Mouse (Mus musculus) lung, embryonic 16.5 days (tissue): Measurements from ENCODE around the gene Dvl3. TPM values are rescaled to one million over a fixed set of nuclear protein-coding genes. Genes with fewer than 3 reads are reported as not detected.

Source experiments
- ATAC-seq: fragments of 200-750 bp; cut with Nextera tagmentation; 2 replicates; pipeline ENCODE4 v1.8.0; 2017; ENCODE audit warnings: low read depth, mild to moderate bottlenecking, moderate library complexity
- H3K27ac ChIP-seq: fragments of 300-500 bp; sonication (generic); 2 replicates; pipeline ENCODE4 v1.5.1; 2014; ENCODE audit warnings: mild to moderate bottlenecking, control low read depth, low read length
- H3K27me3 ChIP-seq: fragments of 300-500 bp; sonication (generic); 2 replicates; pipeline ENCODE4 v1.6.1; 2014; ENCODE audit warnings: low read depth, low read length, mixed read lengths; ENCODE audit not compliant: control insufficient read depth, insufficient read depth
- H3K36me3 ChIP-seq: fragments of 300-500 bp; sonication (generic); 2 replicates; pipeline ENCODE4 v1.6.1; 2014; ENCODE audit warnings: low read length; ENCODE audit not compliant: control insufficient read depth, insufficient read depth
- H3K4me1 ChIP-seq: fragments of 300-500 bp; sonication (generic); replicated peaks from 2 replicates; pipeline ENCODE4 v1.6.1; 2014; ENCODE audit warnings: low read length, mixed read lengths; ENCODE audit not compliant: control insufficient read depth, insufficient read depth
- H3K4me2 ChIP-seq: fragments of 300-500 bp; sonication (generic); 2 replicates; pipeline ENCODE4 v1.6.1; 2014; ENCODE audit warnings: low read depth, low read length, control low read depth
- H3K4me3 ChIP-seq: fragments of 300-500 bp; sonication (generic); 2 replicates; pipeline ENCODE4 v1.5.1; 2014; ENCODE audit warnings: mild to moderate bottlenecking, low read length, control low read depth
- H3K9ac ChIP-seq: fragments of 300-500 bp; sonication (generic); 2 replicates; pipeline ENCODE4 v1.6.1; 2014; ENCODE audit warnings: low read length, control low read depth
- H3K9me3 ChIP-seq: fragments of 300-500 bp; sonication (generic); 2 replicates; pipeline ENCODE4 v1.6.1; 2016; ENCODE audit warnings: low read length; ENCODE audit not compliant: control insufficient read depth
- WGBS: fragments of 180-500 bp; shearing (Covaris S2); extraction: QIAGEN DNeasy Blood & Tissue Kit; methylation state at CpG from one replicate; pipeline ENCODE4 v1.1.7; 2014; 5-methylcytosine and 5-hydroxymethylcytosine counted together
- polyA plus RNA-seq: library from polyadenylated mRNA; unstranded; fragments of >200 nt; fragmentation: Nextera tagmentation; extraction: Ambion mirVana; gene quantifications from 2 replicates; pipeline ENCODE4 v1.2.1, GENCODE M21; 2015

Dvl3 gene
- 17.4 and 19.9 TPM in 2 replicates for polyA plus RNA-seq

GRCm38 (mm10) chr16:20516726-20517201, at the start of gene Dvl3:
Gene Dvl3 (plus strand): TSS chr16:20516982.
- Histone ChIP-seq H3K4me3 (peak within 1 kb of the TSS; percentile 92), H3K9me3 (no peaks in the 10 kb centered on the region), H3K9ac (peak within 1 kb of the TSS; percentile 98), H3K36me3 (no peaks in the 10 kb centered on the region), H3K27me3 (no peaks in the 10 kb centered on the region), H3K4me2 (peak within 1 kb of the TSS; percentile 86), H3K27ac (peak within 1 kb of the TSS; percentile 91), H3K4me1 (peaks cover 11% of the 10 kb centered on the region)
- ATAC-seq = peak; percentile 97
- 0% methylated on average over 39 of the region's 55 CpGs for WGBS

GRCm38 (mm10) chr16:20470981-20471380, 45.8 kb upstream of the Dvl3 start:
- ATAC-seq = no peak
- Histone ChIP-seq H3K27ac (no peak overlapping the region), H3K4me3 (no peak overlapping the region), H3K9ac (no peak overlapping the region), H3K4me2 (no peak overlapping the region), H3K27me3 (no peaks in the 10 kb centered on the region), H3K4me1 (no peaks in the 10 kb centered on the region), H3K9me3 (no peaks in the 10 kb centered on the region), H3K36me3 (no peaks in the 10 kb centered on the region)
- WGBS = 83% methylated on average over 2 of the region's 2 CpGs

GRCm38 (mm10) chr16:20471686-20472085, 45.1 kb upstream of the Dvl3 start:
- Histone ChIP-seq H3K27me3 (no peaks in the 10 kb centered on the region), H3K9ac (no peak overlapping the region), H3K36me3 (no peaks in the 10 kb centered on the region), H3K4me3 (no peak overlapping the region), H3K4me2 (no peak overlapping the region), H3K9me3 (no peaks in the 10 kb centered on the region), H3K4me1 (no peaks in the 10 kb centered on the region), H3K27ac (no peak overlapping the region)
- 78% methylated on average over 1 of the region's 1 CpGs for WGBS
- ATAC-seq = no peak

- ATAC-seq = no peak
- H3K4me3 ChIP-seq = no peak overlapping the region
- no peaks in the 10 kb centered on the region for H3K36me3 ChIP-seq
- no peaks in the 10 kb centered on the region for H3K9me3 ChIP-seq
- H3K9ac ChIP-seq = no peak overlapping the region
- no peaks in the 10 kb centered on the region for H3K4me1 ChIP-seq
- H3K27me3 ChIP-seq = no peaks in the 10 kb centered on the region
- H3K27ac ChIP-seq = no peak overlapping the region
- no peak overlapping the region for H3K4me2 ChIP-seq
- WGBS = 85% methylated on average over 1 of the region's 1 CpGs
These were observed 43.0 kb upstream of the Dvl3 start for GRCm38 (mm10) chr16:20473748-20474147.

- H3K4me3 ChIP-seq = no peak overlapping the region
- H3K27ac ChIP-seq = no peak overlapping the region
- H3K9me3 ChIP-seq = no peaks in the 10 kb centered on the region
- 75% methylated on average over 8 of the region's 8 CpGs for WGBS
- no peak overlapping the region for H3K4me2 ChIP-seq
- no peaks in the 10 kb centered on the region for H3K4me1 ChIP-seq
- H3K27me3 ChIP-seq = no peaks in the 10 kb centered on the region
- no peak for ATAC-seq
- no peaks in the 10 kb centered on the region for H3K36me3 ChIP-seq
- no peak overlapping the region for H3K9ac ChIP-seq
These were observed 42.6 kb upstream of the Dvl3 start for GRCm38 (mm10) chr16:20474211-20474610.

- H3K9ac ChIP-seq = no peak overlapping the region
- H3K27me3 ChIP-seq = no peaks in the 10 kb centered on the region
- no peak for ATAC-seq
- 71% methylated on average over 6 of the region's 6 CpGs for WGBS
- no peak overlapping the region for H3K4me3 ChIP-seq
- no peaks in the 10 kb centered on the region for H3K4me1 ChIP-seq
- peak overlapping the region; percentile 68 for H3K27ac ChIP-seq
- no peaks in the 10 kb centered on the region for H3K9me3 ChIP-seq
- H3K4me2 ChIP-seq = no peak overlapping the region
- no peaks in the 10 kb centered on the region for H3K36me3 ChIP-seq
These were observed 42.0 kb upstream of the Dvl3 start for GRCm38 (mm10) chr16:20474786-20475185.

GRCm38 (mm10) chr16:20475335-20475734, 41.4 kb upstream of the Dvl3 start:
- Histone ChIP-seq H3K4me2 (no peak overlapping the region), H3K4me1 (no peaks in the 10 kb centered on the region), H3K4me3 (no peak overlapping the region), H3K27me3 (no peaks in the 10 kb centered on the region), H3K36me3 (no peaks in the 10 kb centered on the region), H3K9me3 (no peaks in the 10 kb centered on the region), H3K27ac (peak overlapping the region; percentile 68), H3K9ac (no peak overlapping the region)
- 57% methylated on average over 1 of the region's 1 CpGs for WGBS
- peak; percentile 53 for ATAC-seq

GRCm38 (mm10) chr16:20476857-20477256, 39.9 kb upstream of the Dvl3 start:
- no peak overlapping the region for H3K4me3 ChIP-seq
- WGBS = 24% methylated on average over 1 of the region's 1 CpGs
- no peaks in the 10 kb centered on the region for H3K4me1 ChIP-seq
- H3K27ac ChIP-seq = peak overlapping the region; percentile 91
- H3K4me2 ChIP-seq = no peak overlapping the region
- no peaks in the 10 kb centered on the region for H3K27me3 ChIP-seq
- H3K9ac ChIP-seq = peak overlapping the region; percentile 19; the same call in 1 of the 2 replicates
- ATAC-seq = peak; percentile 93
- no peaks in the 10 kb centered on the region for H3K9me3 ChIP-seq
- H3K36me3 ChIP-seq = no peaks in the 10 kb centered on the region

GRCm38 (mm10) chr16:20477270-20477669, 39.5 kb upstream of the Dvl3 start:
- Histone ChIP-seq H3K27me3 (no peaks in the 10 kb centered on the region), H3K9ac (peak overlapping the region; percentile 19), H3K4me2 (no peak overlapping the region), H3K4me1 (no peaks in the 10 kb centered on the region), H3K9me3 (no peaks in the 10 kb centered on the region), H3K27ac (peak overlapping the region; percentile 91), H3K4me3 (no peak overlapping the region), H3K36me3 (no peaks in the 10 kb centered on the region)
- WGBS = 33% methylated on average over 3 of the region's 3 CpGs
- peak; percentile 64 for ATAC-seq

GRCm38 (mm10) chr16:20478504-20478903, 38.3 kb upstream of the Dvl3 start:
- no peak overlapping the region for H3K4me3 ChIP-seq
- 40% methylated on average over 2 of the region's 2 CpGs for WGBS
- H3K27me3 ChIP-seq = no peaks in the 10 kb centered on the region
- no peak overlapping the region for H3K9ac ChIP-seq
- H3K36me3 ChIP-seq = no peaks in the 10 kb centered on the region
- no peaks in the 10 kb centered on the region for H3K9me3 ChIP-seq
- H3K27ac ChIP-seq = no peak overlapping the region
- H3K4me2 ChIP-seq = no peak overlapping the region
- H3K4me1 ChIP-seq = no peaks in the 10 kb centered on the region
- no peak for ATAC-seq
